Mouse (Mus musculus) heart, embryonic 14.5 days (tissue): Measurements from ENCODE around the gene Arfrp1. TPM values are rescaled to one million over a fixed set of nuclear protein-coding genes. Genes with fewer than 3 reads are reported as not detected.

Experiments
- ATAC-seq: fragments of 200-750 bp; cut with Nextera tagmentation; 2 replicates; pipeline ENCODE4 v1.8.0; 2017; ENCODE audit warnings: low read depth, moderate TSS enrichment; ENCODE audit not compliant: insufficient number of reproducible peaks, insufficient read depth, low FRiP score
- H3K27ac ChIP-seq, 2 experiments: fragments of 200-500 bp in 1 of 2; fragments of 300-500 bp in 1 of 2; sonication (generic) in 1 of 2; replicated peaks in 1 of 2; 2 replicates each; pipeline ENCODE4 v1.5.1; 2012 to 2014; ENCODE audit warnings: low read depth in 2 of 2, low read length in 2 of 2, control low read depth in 1 of 2, mild to moderate bottlenecking in 1 of 2, mixed read lengths in 1 of 2; ENCODE audit not compliant: control insufficient read depth in 1 of 2, insufficient read depth in 1 of 2
- H3K27me3 ChIP-seq: fragments of 300-500 bp; sonication (generic); 2 replicates; pipeline ENCODE4 v1.6.1; 2014; ENCODE audit warnings: mild to moderate bottlenecking, low read length, control low read depth; ENCODE audit not compliant: control insufficient read depth, insufficient read depth
- H3K36me3 ChIP-seq: fragments of 300-500 bp; sonication (generic); 2 replicates; pipeline ENCODE4 v1.6.1; 2014; ENCODE audit warnings: mild to moderate bottlenecking, control low read depth, low read length, mixed read lengths; ENCODE audit not compliant: control insufficient read depth, insufficient read depth
- H3K4me1 ChIP-seq, 2 experiments: fragments of 200-500 bp in 1 of 2; fragments of 300-500 bp in 1 of 2; sonication (generic) in 1 of 2; 2 replicates each; pipeline ENCODE4 v1.6.1; 2012 to 2014; ENCODE audit warnings: low read length in 2 of 2, control low read depth in 1 of 2, mixed read lengths in 1 of 2; ENCODE audit not compliant: control insufficient read depth in 2 of 2, insufficient read depth in 2 of 2
- H3K4me2 ChIP-seq: fragments of 300-500 bp; sonication (generic); 2 replicates; pipeline ENCODE4 v1.6.1; 2014; ENCODE audit warnings: mild to moderate bottlenecking, low read length
- H3K4me3 ChIP-seq, 2 experiments: fragments of 200-500 bp in 1 of 2; fragments of 300-500 bp in 1 of 2; sonication (generic) in 1 of 2; 2 replicates each; pipeline ENCODE4 v1.5.1; 2012 to 2014; ENCODE audit warnings: low read length in 2 of 2, mild to moderate bottlenecking in 2 of 2, control low read depth in 1 of 2, low read depth in 1 of 2, moderate library complexity in 1 of 2; ENCODE audit not compliant: control insufficient read depth in 1 of 2, insufficient read depth in 1 of 2
- H3K9ac ChIP-seq: fragments of 300-500 bp; sonication (generic); 2 replicates; pipeline ENCODE4 v1.6.1; 2014; ENCODE audit warnings: mild to moderate bottlenecking, low read length
- H3K9me3 ChIP-seq: fragments of 300-500 bp; sonication (generic); 2 replicates; pipeline ENCODE4 v1.6.1; 2016; ENCODE audit warnings: low read length, control low read depth; ENCODE audit not compliant: control insufficient read depth
- WGBS: fragments of 180-500 bp; shearing (Covaris S2); extraction: QIAGEN DNeasy Blood & Tissue Kit; methylation state at CpG from one replicate; pipeline ENCODE4 v1.1.7; 2014; 5-methylcytosine and 5-hydroxymethylcytosine counted together
- polyA plus RNA-seq: library from polyadenylated mRNA; unstranded; fragments of >200 nt; fragmentation: Nextera tagmentation; extraction: Ambion mirVana; gene quantifications from 2 replicates; pipeline ENCODE4 v1.2.1, GENCODE M21; 2014

Arfrp1 gene
- polyA plus RNA-seq, 1 experiment from 2014 or later: 42.8 TPM

DNA sequence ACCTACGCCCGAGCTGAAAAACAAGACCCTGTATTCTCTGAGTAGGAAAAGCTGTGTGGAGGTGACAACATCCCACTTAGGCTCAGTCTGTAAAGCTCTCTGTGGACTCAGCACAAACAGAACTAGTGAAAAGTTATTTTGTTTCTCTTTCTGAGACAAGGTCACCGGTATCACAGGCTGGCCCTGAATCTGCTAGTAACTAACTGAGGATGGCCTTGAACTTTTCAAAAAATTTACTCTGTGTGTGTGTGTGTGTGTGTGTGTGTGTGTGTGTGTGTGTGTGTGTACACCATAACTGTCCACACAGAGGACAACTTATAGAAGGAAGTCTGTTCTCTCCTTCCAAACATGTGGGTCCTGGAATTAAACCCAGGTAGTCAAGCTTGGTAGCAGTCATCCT is 28.9 kb upstream of the Arfrp1 start:
- Histone ChIP-seq H3K9me3 (no peaks in the 10 kb centered on the region), H3K27me3 (no peaks in the 10 kb centered on the region), H3K9ac (no peak overlapping the region), H3K27ac (no peak overlapping the region), H3K36me3 (peaks cover 43% of the 10 kb centered on the region), H3K4me3 (no peak overlapping the region), H3K4me2 (no peak overlapping the region), H3K4me1 (peaks cover 5 to 13% of the 10 kb centered on the region in 2 experiments)
- 92% methylated on average over 3 of the region's 3 CpGs for WGBS
- no peak for ATAC-seq

DNA sequence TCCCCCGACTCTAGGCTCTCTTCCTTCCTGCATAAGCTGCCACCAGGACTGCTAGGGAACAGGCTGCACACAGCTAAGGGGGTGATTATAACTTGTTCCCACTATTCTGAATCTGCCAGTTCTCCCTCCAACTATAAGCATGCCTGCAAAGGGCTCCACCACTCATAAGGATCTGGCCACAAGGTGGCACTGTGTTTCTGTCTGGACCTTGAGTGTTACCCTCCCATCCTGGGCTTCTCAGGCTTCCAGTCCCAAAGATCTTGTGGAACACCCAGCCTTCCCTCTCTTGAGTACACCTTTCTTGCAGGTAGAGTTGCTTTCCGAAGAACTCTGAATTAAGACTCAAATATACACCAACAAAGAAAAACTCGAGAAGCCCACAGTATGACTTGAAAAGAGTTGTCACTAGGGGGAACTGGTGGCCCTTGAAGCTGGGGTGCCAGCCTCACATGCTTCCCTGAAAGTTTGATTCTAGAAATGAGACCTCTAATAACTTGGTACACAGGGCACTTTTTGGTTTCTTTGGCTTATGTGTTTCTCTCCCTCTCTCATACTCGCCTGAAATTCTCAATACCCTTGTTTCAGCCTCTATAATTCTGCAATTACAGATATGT is 27.5 kb upstream of the Arfrp1 start:
- no peak overlapping the region for H3K9ac ChIP-seq
- H3K27me3 ChIP-seq: no peaks in the 10 kb centered on the region
- WGBS: 35% methylated on average over 4 of the region's 4 CpGs
- no peaks in the 10 kb centered on the region for H3K9me3 ChIP-seq
- H3K27ac ChIP-seq: no peak overlapping the region
- no peak overlapping the region for H3K4me3 ChIP-seq
- H3K4me2 ChIP-seq: no peak overlapping the region
- ATAC-seq: no peak
- H3K36me3 ChIP-seq: peaks cover 49% of the 10 kb centered on the region
- H3K4me1 ChIP-seq: peaks cover 5 to 10% of the 10 kb centered on the region in 2 experiments

DNA sequence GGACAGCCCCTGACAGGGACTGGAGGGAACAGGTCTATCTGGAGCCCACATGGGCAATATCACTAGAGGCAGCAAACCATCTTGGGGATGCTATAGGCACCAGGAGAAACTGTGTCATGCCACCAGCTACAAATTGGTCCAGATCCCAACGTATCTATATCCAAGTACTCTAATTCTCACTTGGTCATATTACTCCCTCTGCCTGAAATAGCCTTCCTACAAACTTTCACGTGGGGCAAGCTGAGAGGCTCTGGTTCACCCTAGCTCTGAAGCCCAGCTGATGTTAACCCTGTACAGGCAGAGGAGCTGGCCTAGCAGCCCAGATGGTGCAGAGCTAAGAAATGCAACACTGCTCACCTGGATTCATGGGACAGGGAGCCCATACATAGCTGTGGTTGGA is 26.3 kb upstream of the Arfrp1 start:
- Histone ChIP-seq H3K9me3 (no peaks in the 10 kb centered on the region), H3K36me3 (peaks cover 59% of the 10 kb centered on the region), H3K27me3 (no peaks in the 10 kb centered on the region), H3K4me2 (no peak overlapping the region), H3K4me1 (no peaks in the 10 kb centered on the region), H3K9ac (no peak overlapping the region), H3K27ac (no peak overlapping the region), H3K4me3 (no peak overlapping the region)
- 58% methylated on average over 2 of the region's 2 CpGs for WGBS
- ATAC-seq: no peak

DNA sequence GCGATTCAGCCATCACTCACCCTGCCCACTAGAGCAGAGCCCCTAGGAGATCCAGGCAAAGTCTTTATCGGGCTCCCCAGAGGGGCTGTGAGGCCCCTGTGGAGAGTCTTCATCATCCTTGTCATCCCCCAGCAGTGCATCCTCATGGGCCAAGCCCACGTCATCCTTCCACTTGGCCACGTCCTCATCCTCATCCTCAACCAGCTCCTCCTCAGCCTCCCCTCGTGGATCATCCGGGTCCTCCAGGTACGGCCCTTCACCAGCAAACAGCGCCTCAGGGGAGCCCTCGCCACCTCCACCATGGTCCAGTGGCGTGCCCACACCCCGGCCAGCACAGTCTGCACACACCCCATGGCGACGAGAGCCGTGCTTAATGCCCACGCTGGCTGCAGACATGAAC is 25.8 kb upstream of the Arfrp1 start:
- no peak overlapping the region for H3K4me3 ChIP-seq
- H3K9me3 ChIP-seq: no peaks in the 10 kb centered on the region
- ATAC-seq: no peak
- H3K27me3 ChIP-seq: no peaks in the 10 kb centered on the region
- no peak overlapping the region for H3K27ac ChIP-seq
- H3K4me1 ChIP-seq: no peaks in the 10 kb centered on the region
- H3K4me2 ChIP-seq: no peak overlapping the region
- no peak overlapping the region for H3K9ac ChIP-seq
- H3K36me3 ChIP-seq: peaks cover 65% of the 10 kb centered on the region
- WGBS: 88% methylated on average over 15 of the region's 15 CpGs

DNA sequence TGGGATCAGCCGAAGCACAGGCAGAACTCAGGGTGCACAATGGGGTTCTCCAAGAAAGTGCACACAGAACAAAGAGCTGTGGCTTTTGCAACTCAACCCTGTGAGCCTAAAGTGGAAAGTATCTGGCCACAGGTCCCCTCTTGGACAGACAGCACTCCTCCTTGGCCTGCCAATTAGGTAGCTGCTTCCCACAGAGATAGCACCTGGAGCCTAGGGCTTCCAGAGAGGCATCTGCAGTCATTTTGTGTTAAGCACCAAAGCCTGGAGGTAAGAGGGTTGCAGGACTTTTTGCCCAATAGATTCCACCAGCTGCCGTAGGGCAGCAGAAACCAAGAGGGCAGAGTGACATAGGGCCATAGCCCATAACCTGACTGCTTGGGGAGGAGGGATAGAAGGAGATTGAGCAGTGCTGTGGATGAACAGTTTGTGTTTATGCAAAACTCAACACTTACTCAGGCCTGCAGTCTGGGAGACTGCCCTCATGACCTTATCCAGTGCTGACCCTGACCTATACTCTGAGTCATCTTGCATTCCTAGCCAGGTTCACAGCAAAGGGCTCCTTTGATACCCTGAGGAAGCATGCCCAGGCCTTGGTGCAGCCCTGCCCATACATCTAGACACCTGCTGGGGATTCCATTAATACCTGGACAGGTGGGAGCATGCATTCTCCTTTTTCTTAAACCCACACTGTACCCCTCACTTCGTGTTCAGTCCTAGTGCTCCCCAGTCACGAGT is 25.1 kb upstream of the Arfrp1 start:
- Histone ChIP-seq H3K27ac (no peak overlapping the region), H3K36me3 (peaks cover 67% of the 10 kb centered on the region), H3K4me3 (no peak overlapping the region), H3K9ac (no peak overlapping the region), H3K27me3 (no peaks in the 10 kb centered on the region), H3K4me1 (no peaks in the 10 kb centered on the region; a peak in 1 of 4 replicates), H3K4me2 (no peak overlapping the region), H3K9me3 (no peaks in the 10 kb centered on the region)
- whole genome bisulfite sequencing: 81% methylated on average over 4 of the region's 4 CpGs
- no peak for ATAC-seq

DNA sequence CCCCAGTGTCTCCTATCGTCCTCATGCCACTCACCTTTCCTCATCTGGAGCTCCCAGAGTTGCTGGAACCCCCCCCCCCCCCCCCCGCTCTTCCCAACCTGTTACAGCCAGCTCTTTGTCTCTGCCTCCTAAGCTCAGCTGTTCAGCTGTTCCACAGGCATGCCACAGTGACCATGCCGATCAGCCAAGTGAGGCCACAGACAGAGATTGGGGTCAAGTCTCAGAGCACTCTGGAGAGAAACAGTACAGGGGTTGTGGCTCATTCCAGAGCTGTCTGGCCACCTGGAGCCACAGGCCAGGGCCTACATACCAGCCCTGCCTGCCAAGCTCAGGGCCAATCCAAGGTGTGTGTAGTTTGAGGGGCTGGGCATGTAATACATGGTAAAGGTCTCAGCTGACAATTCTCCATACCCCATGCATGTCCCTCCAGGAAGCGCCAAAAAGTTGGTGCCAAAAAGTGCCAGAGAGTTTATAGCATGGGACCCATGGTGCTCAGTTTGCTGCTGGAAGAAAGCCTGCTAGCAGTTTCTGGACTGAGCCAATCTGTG is 21.5 kb upstream of the Arfrp1 start:
- 77% methylated on average over 3 of the region's 4 CpGs for WGBS
- Histone ChIP-seq H3K4me2 (no peak overlapping the region), H3K9ac (no peak overlapping the region), H3K27ac (no peak overlapping the region), H3K4me1 (no peaks in the 10 kb centered on the region; a peak in 1 of 4 replicates), H3K36me3 (peaks cover 75% of the 10 kb centered on the region), H3K27me3 (no peaks in the 10 kb centered on the region), H3K4me3 (no peak overlapping the region), H3K9me3 (no peaks in the 10 kb centered on the region)
- ATAC-seq: no peak

DNA sequence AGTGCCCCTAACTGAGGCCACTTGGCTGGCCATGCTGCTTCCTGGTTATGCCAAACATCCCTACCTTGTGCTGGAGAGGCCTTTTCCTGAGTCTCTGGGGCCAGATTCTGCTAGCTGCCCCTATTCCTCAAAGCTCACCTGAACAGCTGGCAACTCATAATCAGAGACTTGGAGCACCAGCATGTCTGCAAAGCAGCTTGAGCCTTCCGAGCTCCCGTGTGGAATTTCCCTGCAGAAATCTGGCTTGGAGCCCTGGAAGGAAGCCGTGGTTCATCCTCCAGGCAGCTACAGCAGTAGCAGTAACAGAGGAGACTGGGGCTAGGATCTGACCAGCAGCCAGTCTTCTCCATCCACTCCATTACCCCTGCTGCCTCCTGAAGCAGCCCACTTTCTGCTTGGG is 20.7 kb upstream of the Arfrp1 start:
- H3K4me1 ChIP-seq: no peaks in the 10 kb centered on the region; a peak in 1 of 4 replicates
- no peak overlapping the region for H3K9ac ChIP-seq
- H3K36me3 ChIP-seq: peaks cover 75% of the 10 kb centered on the region
- H3K4me3 ChIP-seq: no peak overlapping the region
- WGBS: 54% methylated on average over 3 of the region's 3 CpGs
- no peak overlapping the region for H3K4me2 ChIP-seq
- ATAC-seq: no peak
- H3K27ac ChIP-seq: no peak overlapping the region
- H3K27me3 ChIP-seq: no peaks in the 10 kb centered on the region
- H3K9me3 ChIP-seq: no peaks in the 10 kb centered on the region
